In genomic region chr1:191989060-191989459, GRCm38 (mm10) we compare ENCODE assay signal across 9 mouse cellular contexts. TPM values are rescaled to one million over a fixed set of nuclear protein-coding genes. Genes with fewer than 3 reads are reported as not detected.
A peak's percentile ranks its signal among the peaks of the same experiment; 100 is the strongest.
DNase-seq lines count a peak whose midpoint lies in the region; ATAC-seq and TF ChIP-seq lines count a peak whose summit lies in the region.
"Had no signal": no experiment of that assay in that cellular context is flagged by ENCODE, and none has a peak within 500 bp of the region (broad histone marks: within the 10 kb centered on the region; RNA-seq: fewer than 3 reads in every experiment).

No protein-coding gene starts in this region.

- intact Hi-C loops in heart, postnatal 36 days (cut with DNase I) = no loop called here
- intact Hi-C loops in gastrocnemius, adult 2 months (cut with DNase I) = no loop called here

- peak overlapping the region; percentile 74 for H3K4me2 ChIP-seq in heart, embryonic 12.5 days
- H3K4me2 ChIP-seq in liver, embryonic 14.5 days (ENCODE audit: low read depth) = peak overlapping the region; percentile 61; the same call in 1 of the 2 replicates

- no peak overlapping the region for H3K9ac ChIP-seq in heart, embryonic 12.5 days
- H3K9ac ChIP-seq in liver, embryonic 14.5 days (replicated peaks) = no peak overlapping the region

- H3K36me3 ChIP-seq in heart, embryonic 12.5 days = no peaks in the 10 kb centered on the region
- H3K36me3 ChIP-seq in testis, adult 2 months (ENCODE audit: control insufficient read depth, insufficient read depth, low read length) = no peaks in the 10 kb centered on the region
- no peaks in the 10 kb centered on the region for H3K36me3 ChIP-seq in liver, embryonic 14.5 days (replicated peaks; ENCODE audit: control insufficient read depth, insufficient read depth, low read depth)

- TF ChIP-seq POLR2A in testis, adult 2 months (IDR thresholded peaks at IDR 0.05; ENCODE audit: control insufficient read depth, low read depth, low read length) = no peak

- no peak for TF ChIP-seq EP300 in liver, embryonic 14.5 days (IDR thresholded peaks at IDR 0.05; ENCODE audit: low read depth)

- no peak for ATAC-seq in heart, embryonic 12.5 days (ENCODE audit: insufficient number of reproducible peaks, low FRiP score)
- no peak for ATAC-seq in liver, embryonic 14.5 days (ENCODE audit: insufficient read depth)

- no peak for DNase-seq in heart, postnatal 36 days
- no peak for DNase-seq in testis, postnatal 10 days (ENCODE audit: low spot score)
- no peak for DNase-seq in liver, embryonic 14.5 days (ENCODE audit: low read depth in 3 of 3, low spot score in 3 of 3)
- no peak for DNase-seq in adipocyte (ENCODE audit: low spot score)
- no peak for DNase-seq in layer of hippocampus, adult 9-11 months
- DNase-seq in gastrocnemius, adult 2 months = no peak
- DNase-seq: cerebellum, adult 9-10 months had no signal

- no peak overlapping the region for H3K27ac ChIP-seq in heart, embryonic 12.5 days (ENCODE audit: poor library complexity, severe bottlenecking)
- no peak overlapping the region for H3K27ac ChIP-seq in testis, adult 2 months (ENCODE audit: control insufficient read depth, insufficient read depth, low read depth, low read length)
- no peak overlapping the region for H3K27ac ChIP-seq in liver, embryonic 14.5 days
- H3K27ac ChIP-seq in gastrocnemius, adult 2 months = no peak overlapping the region

- H3K4me3 ChIP-seq in heart, embryonic 12.5 days = no peak overlapping the region
- peak overlapping the region; percentile 59 for H3K4me3 ChIP-seq in testis, adult 2 months (ENCODE audit: control insufficient read depth, low read depth, low read length)
- no peak overlapping the region for H3K4me3 ChIP-seq in liver, embryonic 14.5 days (ENCODE audit: insufficient read depth in 1 of 2, low read depth in 2 of 2, low read length in 2 of 2)
- no peak overlapping the region for H3K4me3 ChIP-seq in gastrocnemius, adult 2 months

- 54% methylated on average over 5 of the region's 5 CpGs for WGBS in heart, embryonic 12.5 days
- 60% methylated on average over 5 of the region's 5 CpGs for WGBS in liver, embryonic 14.5 days (ENCODE audit: insufficient replicate concordance)

- TF ChIP-seq CTCF in testis, adult 2 months (IDR thresholded peaks at IDR 0.05; ENCODE audit: control insufficient read depth, insufficient read depth, insufficient replicate concordance, low read depth, low read length) = no peak
- TF ChIP-seq CTCF in liver, embryonic 14.5 days (IDR thresholded peaks at IDR 0.05; ENCODE audit: low read depth) = no peak
- TF ChIP-seq CTCF in gastrocnemius, adult 2 months (IDR thresholded peaks at IDR 0.05) = no peak

- H3K4me1 ChIP-seq in heart, embryonic 12.5 days (replicated peaks) = peaks cover 19% of the 10 kb centered on the region
- peaks cover 3% of the 10 kb centered on the region; the same call in 1 of the 2 replicates for H3K4me1 ChIP-seq in testis, adult 2 months (ENCODE audit: control insufficient read depth, insufficient read depth, low read length)
- H3K4me1 ChIP-seq in liver, embryonic 14.5 days (replicated peaks; ENCODE audit: control insufficient read depth in 2 of 2, insufficient read depth in 2 of 2, low read length in 1 of 2) = peaks cover 10 to 13% of the 10 kb centered on the region in 2 experiments

- peaks cover 19% of the 10 kb centered on the region for H3K27me3 ChIP-seq in heart, embryonic 12.5 days (replicated peaks)
- no peaks in the 10 kb centered on the region for H3K27me3 ChIP-seq in testis, adult 2 months (ENCODE audit: control insufficient read depth, insufficient read depth, low read length)
- no peaks in the 10 kb centered on the region for H3K27me3 ChIP-seq in liver, embryonic 14.5 days (ENCODE audit: control insufficient read depth, insufficient read depth, low read length)

- H3K9me3 ChIP-seq in heart, embryonic 12.5 days (replicated peaks) = no peaks in the 10 kb centered on the region
- no peaks in the 10 kb centered on the region for H3K9me3 ChIP-seq in liver, embryonic 14.5 days (ENCODE audit: control insufficient read depth, low read length)

RNA-seq across cellular contexts. Expression of gene Rd3, which starts 11.9 kb away (rescaled TPM):
- polyA plus RNA-seq in heart, embryonic 12.5 days (2016; fragmentation: Nextera tagmentation; extraction: Ambion mirVana) = 1.3 and 1.7 TPM in 2 replicates
- under 1 TPM; 0.16 to 0.53 TPM for total RNA-seq in heart, postnatal 36 days (2021)
- polyA plus RNA-seq in testis, adult 2 months (2012; rRNA removed) = 44.9 and 76.7 TPM in 2 replicates
- polyA plus RNA-seq in liver, embryonic 14.5 days (2012; rRNA removed) = 0.04 TPM in 2 replicates
- polyA plus RNA-seq in liver, embryonic 14.5 days (2014; fragmentation: Nextera tagmentation; extraction: Ambion mirVana) = 0.09 and 0.10 TPM in 2 replicates
- total RNA-seq in gastrocnemius, adult 2 months (2021) = under 1 TPM in 1 of 2 experiments, not detected in 1; 0.08 TPM

Comparison
In these comparisons a context has a peak if more than half of its experiments do, and no peak if none do; other contexts are left out.
1. RNA of gene Rd3, which starts 11.9 kb away (polyA plus RNA-seq): 44.9 to 76.7 TPM in testis, adult 2 months; 1.3 to 1.7 TPM in heart, embryonic 12.5 days and 0.04 to 0.10 TPM in liver, embryonic 14.5 days; every median in the first group is over 10 times any median in the second.